Mouse (Mus musculus) hindbrain, postnatal 0 days (tissue): Measurements from ENCODE around the gene Oxsm. TPM values are rescaled to one million over a fixed set of nuclear protein-coding genes. Genes with fewer than 3 reads are reported as not detected.

Experiments used
- ATAC-seq: fragments of 200-750 bp; cut with Nextera tagmentation; 2 replicates; pipeline ENCODE4 v1.8.0; 2017; ENCODE audit warnings: mild to moderate bottlenecking, moderate TSS enrichment, moderate library complexity
- DNase-seq: peaks from one replicate; pipeline ENCODE4 v3.0.0-alpha.2; 2015; ENCODE audit warnings: low spot score
- H3K27ac ChIP-seq: fragments of 300-500 bp; sonication (generic); 2 replicates; pipeline ENCODE4 v1.5.1; 2014; ENCODE audit warnings: mild to moderate bottlenecking
- H3K27me3 ChIP-seq: fragments of 300-500 bp; sonication (generic); 2 replicates; pipeline ENCODE4 v1.6.1; 2014; ENCODE audit warnings: low read length, mixed read lengths; ENCODE audit not compliant: insufficient read depth
- H3K36me3 ChIP-seq: fragments of 300-500 bp; sonication (generic); 2 replicates; pipeline ENCODE4 v1.6.1; 2014; ENCODE audit warnings: low read length, mixed read lengths; ENCODE audit not compliant: insufficient read depth
- H3K4me1 ChIP-seq: fragments of 300-500 bp; sonication (generic); 2 replicates; pipeline ENCODE4 v1.6.1; 2014; ENCODE audit warnings: antibody characterized with exemption, low read length, mixed read lengths; ENCODE audit not compliant: insufficient read depth
- H3K4me2 ChIP-seq: fragments of 300-500 bp; sonication (generic); 2 replicates; pipeline ENCODE4 v1.6.1; 2014; ENCODE audit warnings: low read depth, mild to moderate bottlenecking, low read length, moderate library complexity, mixed read lengths
- H3K4me3 ChIP-seq: fragments of 300-500 bp; sonication (generic); 2 replicates; pipeline ENCODE4 v1.5.1; 2014; ENCODE audit warnings: low read length
- H3K9ac ChIP-seq: fragments of 300-500 bp; sonication (generic); replicated peaks from 2 replicates; pipeline ENCODE4 v1.6.1; 2014; ENCODE audit warnings: mild to moderate bottlenecking, low read length, moderate library complexity, mixed read lengths
- H3K9me3 ChIP-seq: fragments of 300-500 bp; sonication (generic); 2 replicates; pipeline ENCODE4 v1.6.1; 2016; ENCODE audit warnings: low read length, mixed read lengths
- CTCF ChIP-seq: IDR thresholded peaks from 2 replicates; pipeline ENCODE4 v1.5.1; 2016; ENCODE audit warnings: antibody characterized with exemption, control low read depth, low read depth
- WGBS: fragments of 180-500 bp; shearing (Covaris S2); extraction: QIAGEN DNeasy Blood & Tissue Kit; methylation state at CpG from one replicate; pipeline ENCODE4 v1.1.7; 2014; 5-methylcytosine and 5-hydroxymethylcytosine counted together
- polyA plus RNA-seq: library from polyadenylated mRNA; unstranded; fragments of >200 nt; fragmentation: Nextera tagmentation; extraction: Ambion mirVana; gene quantifications from 2 replicates; pipeline ENCODE4 v1.2.1, GENCODE M21; 2015
- total RNA-seq: library from RNA; depleted of rRNA; stranded (reverse); fragments of >200 nt; gene quantifications from 2 replicates; pipeline ENCODE4 v1.2.3, GENCODE M21; 2014

Gene Oxsm
- total and polyA plus RNA-seq, 2 experiments from 2014 or later: 1.7 to 4.6 TPM

- no peak for ATAC-seq
- H3K9ac ChIP-seq: no peak overlapping the region
Observed at GRCm38 (mm10) chr14:16229395-16229794, 20.2 kb downstream of the Oxsm start.

GRCm38 (mm10) chr14:16219015-16219414 is 30.6 kb downstream of the Oxsm start:
- ATAC-seq (no peak), DNase-seq (peak; percentile 75)
- Histone ChIP-seq H3K9ac (no peak overlapping the region), H3K4me2 (no peak overlapping the region), H3K36me3 (no peaks in the 10 kb centered on the region), H3K9me3 (no peaks in the 10 kb centered on the region), H3K4me3 (no peak overlapping the region), H3K27ac (no peak overlapping the region), H3K27me3 (no peaks in the 10 kb centered on the region), H3K4me1 (no peaks in the 10 kb centered on the region)
- 58% methylated on average over 2 of the region's 2 CpGs for WGBS
- peak; percentile 77 for TF ChIP-seq CTCF

More at GRCm38 (mm10) chr14:16229395-16229794, 20.2 kb downstream of the Oxsm start:
- Histone ChIP-seq H3K4me3 (no peak overlapping the region), H3K27ac (no peak overlapping the region), H3K4me2 (no peak overlapping the region), H3K36me3 (no peaks in the 10 kb centered on the region), H3K27me3 (no peaks in the 10 kb centered on the region), H3K4me1 (no peaks in the 10 kb centered on the region), H3K9me3 (no peaks in the 10 kb centered on the region)
- DNase-seq: peak; percentile 29
- TF ChIP-seq CTCF: no peak
- WGBS: 38% methylated on average over 2 of the region's 2 CpGs

GRCm38 (mm10) chr14:16207722-16208121 is 41.9 kb downstream of the Oxsm start:
- TF ChIP-seq CTCF: no peak
- Histone ChIP-seq H3K36me3 (no peaks in the 10 kb centered on the region), H3K27ac (no peak overlapping the region), H3K4me1 (no peaks in the 10 kb centered on the region), H3K27me3 (no peaks in the 10 kb centered on the region), H3K4me3 (no peak overlapping the region), H3K9ac (no peak overlapping the region), H3K4me2 (no peak overlapping the region), H3K9me3 (no peaks in the 10 kb centered on the region)
- ATAC-seq (no peak), DNase-seq (no peak)

GRCm38 (mm10) chr14:16201673-16202072 is 47.9 kb downstream of the Oxsm start:
- no peak overlapping the region for H3K4me2 ChIP-seq
- H3K4me1 ChIP-seq: 0 out of 2 replicates have a peak, but pooled peaks cover 13% of the 10 kb centered on the region
- no peak overlapping the region for H3K9ac ChIP-seq
- ATAC-seq (no peak), DNase-seq (peak; percentile 7)
- 15% methylated on average over 3 of the region's 3 CpGs for WGBS
- no peaks in the 10 kb centered on the region for H3K36me3 ChIP-seq
- no peak overlapping the region for H3K4me3 ChIP-seq
- 0 out of 2 replicates have a peak overlapping the region, but pooled peaks have one; percentile 70 for H3K27ac ChIP-seq
- no peaks in the 10 kb centered on the region for H3K27me3 ChIP-seq
- no peaks in the 10 kb centered on the region for H3K9me3 ChIP-seq
- TF ChIP-seq CTCF: no peak

- 0 out of 2 replicates have a peak overlapping the region, but pooled peaks have one; percentile 6 for H3K4me3 ChIP-seq
- WGBS: 5% methylated on average over 8 of the region's 8 CpGs
Observed at GRCm38 (mm10) chr14:16200969-16201638, 48.5 kb downstream of the Oxsm start.

GRCm38 (mm10) chr14:16200220-16200912 is 49.2 kb downstream of the Oxsm start:
- H3K36me3 ChIP-seq: no peaks in the 10 kb centered on the region
- peak overlapping the region; percentile 70 for H3K27ac ChIP-seq
- ATAC-seq: peak; percentile 16
- H3K9me3 ChIP-seq: no peaks in the 10 kb centered on the region
- 0 out of 2 replicates have a peak, but pooled peaks cover 13% of the 10 kb centered on the region for H3K4me1 ChIP-seq
- TF ChIP-seq CTCF: no peak
- 6% methylated on average over 6 of the region's 6 CpGs for WGBS
- no peaks in the 10 kb centered on the region for H3K27me3 ChIP-seq
- no peak overlapping the region for H3K4me3 ChIP-seq
- H3K4me2 ChIP-seq: peak overlapping the region; percentile 47
- DNase-seq: peak; percentile 9
- H3K9ac ChIP-seq: 0 out of 2 replicates have a peak overlapping the region, but pooled peaks have one; percentile 6

More at GRCm38 (mm10) chr14:16200969-16201638, 48.5 kb downstream of the Oxsm start:
- Histone ChIP-seq H3K4me2 (peak overlapping the region; percentile 47), H3K27ac (peak overlapping the region; percentile 70), H3K9me3 (no peaks in the 10 kb centered on the region), H3K4me1 (0 out of 2 replicates have a peak, but pooled peaks cover 13% of the 10 kb centered on the region), H3K36me3 (no peaks in the 10 kb centered on the region), H3K9ac (0 out of 2 replicates have a peak overlapping the region, but pooled peaks have one; percentile 6), H3K27me3 (no peaks in the 10 kb centered on the region)
- no peak for TF ChIP-seq CTCF
- ATAC-seq (peak; percentile 97), DNase-seq (peak; percentile 96)
